Comparison of ENCODE assay signal across 9 mouse cellular contexts in genomic region chr3:41201782-41202181, GRCm38 (mm10).
DNase-seq lines count a peak whose midpoint lies in the region; ATAC-seq and TF ChIP-seq lines count a peak whose summit lies in the region.
"Had no signal": no experiment of that assay in that cellular context is flagged by ENCODE, and none has a peak within 500 bp of the region (broad histone marks: within the 10 kb centered on the region; RNA-seq: fewer than 3 reads in every experiment).

No protein-coding gene starts in this region.

- TF ChIP-seq CTCF in intestine, postnatal 0 days (IDR thresholded peaks at IDR 0.05; ENCODE audit: low read depth), result peak; percentile 68

- no peaks in the 10 kb centered on the region for H3K9me3 ChIP-seq in intestine, postnatal 0 days (ENCODE audit: control insufficient read depth)
- H3K9me3 ChIP-seq in intestine, embryonic 15.5 days, result no peaks in the 10 kb centered on the region

- no peak for ATAC-seq in intestine, postnatal 0 days
- no peak for ATAC-seq in intestine, embryonic 15.5 days
- peak; percentile 62 to 68; a peak in 3 of 4 replicates for ATAC-seq in hematopoietic stem cell, adult 5-6 weeks (replicated peaks in 1 of 2; ENCODE audit: insufficient read depth in 1 of 2, low FRiP score in 2 of 2, low TSS enrichment in 1 of 2, low read depth in 1 of 2, poor library complexity in 2 of 2, severe bottlenecking in 2 of 2)

- H3K27me3 ChIP-seq in intestine, postnatal 0 days (replicated peaks; ENCODE audit: control insufficient read depth, insufficient read depth, low read length), result no peaks in the 10 kb centered on the region
- no peaks in the 10 kb centered on the region for H3K27me3 ChIP-seq in intestine, embryonic 15.5 days (replicated peaks)

- DNase-seq in B cell, adult 2 months, result peak; percentile 10 to 14
- peak; percentile 34 for DNase-seq in NIH3T3 (ENCODE audit: low read depth)
- no peak for DNase-seq in ovary, postnatal 14 days (ENCODE audit: low spot score)
- no peak for DNase-seq in spleen, adult 18-20 months
- DNase-seq in ovary, postnatal 10 days (ENCODE audit: low spot score), result no peak
- DNase-seq: cerebellum, adult 18-20 months had no signal

- no peak overlapping the region for H3K4me3 ChIP-seq in intestine, postnatal 0 days (ENCODE audit: low read depth, low read length)
- no peak overlapping the region for H3K4me3 ChIP-seq in intestine, embryonic 15.5 days (replicated peaks)

- WGBS in intestine, postnatal 0 days, result 40% methylated on average over 4 of the region's 4 CpGs
- 43% methylated on average over 4 of the region's 4 CpGs for WGBS in intestine, embryonic 15.5 days

- no peaks in the 10 kb centered on the region; the same call in 1 of the 2 replicates for H3K4me1 ChIP-seq in intestine, postnatal 0 days (replicated peaks; ENCODE audit: control insufficient read depth, insufficient read depth, low read length)
- no peaks in the 10 kb centered on the region for H3K4me1 ChIP-seq in intestine, embryonic 15.5 days (replicated peaks)

- no peak overlapping the region for H3K27ac ChIP-seq in intestine, postnatal 0 days (ENCODE audit: low read depth, low read length)
- H3K27ac ChIP-seq in intestine, embryonic 15.5 days, result no peak overlapping the region

- H3K9ac ChIP-seq in intestine, postnatal 0 days (ENCODE audit: low read depth, low read length), result no peak overlapping the region
- no peak overlapping the region for H3K9ac ChIP-seq in intestine, embryonic 15.5 days

- no peaks in the 10 kb centered on the region for H3K36me3 ChIP-seq in intestine, postnatal 0 days (ENCODE audit: control insufficient read depth, insufficient read depth)
- no peaks in the 10 kb centered on the region for H3K36me3 ChIP-seq in intestine, embryonic 15.5 days

- H3K4me2 ChIP-seq in intestine, postnatal 0 days (replicated peaks; ENCODE audit: low read depth), result no peak overlapping the region
- H3K4me2 ChIP-seq in intestine, embryonic 15.5 days (replicated peaks), result no peak overlapping the region

Comparison
In these comparisons a context has a peak if more than half of its experiments do, and no peak if none do; other contexts are left out.
1. ATAC-seq: peak in hematopoietic stem cell, adult 5-6 weeks (2 of 2); none in intestine, postnatal 0 days (single experiment) and intestine, embryonic 15.5 days (single experiment).
2. DNase-seq: peak in B cell, adult 2 months (2 of 2) and NIH3T3 (single experiment); none in ovary, postnatal 14 days (single experiment), spleen, adult 18-20 months (0 of 2) and ovary, postnatal 10 days (single experiment).